Mouse (Mus musculus): ENCODE results near the gene Ccl5. TPM values are rescaled to one million over a fixed set of nuclear protein-coding genes. Genes with fewer than 3 reads are reported as not detected.

The Ccl5 gene
- polyA plus RNA-seq, 1 experiment: not detected

DNA sequence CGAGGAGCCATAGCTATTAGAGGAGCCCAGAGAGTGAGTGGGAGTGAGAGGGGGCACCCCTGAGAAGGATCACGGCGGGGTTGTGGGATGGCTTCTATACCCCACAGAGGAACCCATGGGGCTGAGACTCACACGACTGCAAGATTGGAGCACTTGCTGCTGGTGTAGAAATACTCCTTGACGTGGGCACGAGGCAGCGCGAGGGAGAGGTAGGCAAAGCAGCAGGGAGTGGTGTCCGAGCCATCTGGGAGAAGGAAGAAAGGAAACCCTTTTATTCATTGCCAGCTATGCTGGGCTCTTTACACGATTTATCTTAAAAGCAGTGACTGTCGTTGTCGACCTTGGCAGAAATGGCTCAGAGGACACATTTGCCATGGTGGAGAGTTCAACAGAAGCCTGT, 1.3 kb downstream of the Ccl5 start:
- no peak overlapping the region for H3K4me3 ChIP-seq (ENCODE audit: insufficient read depth, low read depth, low read length)
- H3K4me1 ChIP-seq (ENCODE audit: control insufficient read depth, insufficient read depth, low read length): peaks cover 3% of the 10 kb centered on the region; the same call in 1 of the 2 replicates
- H3K27ac ChIP-seq (ENCODE audit: insufficient read depth, low read depth, low read length): no peak overlapping the region
- TF ChIP-seq POLR2A (IDR thresholded peaks at IDR 0.05; ENCODE audit: insufficient read depth, low read depth, low read length) (no peak), CTCF (IDR thresholded peaks at IDR 0.05; ENCODE audit: insufficient read depth, low read depth, low read length) (no peak)
- 68% methylated on average over 12 of the region's 12 CpGs for WGBS

DNA sequence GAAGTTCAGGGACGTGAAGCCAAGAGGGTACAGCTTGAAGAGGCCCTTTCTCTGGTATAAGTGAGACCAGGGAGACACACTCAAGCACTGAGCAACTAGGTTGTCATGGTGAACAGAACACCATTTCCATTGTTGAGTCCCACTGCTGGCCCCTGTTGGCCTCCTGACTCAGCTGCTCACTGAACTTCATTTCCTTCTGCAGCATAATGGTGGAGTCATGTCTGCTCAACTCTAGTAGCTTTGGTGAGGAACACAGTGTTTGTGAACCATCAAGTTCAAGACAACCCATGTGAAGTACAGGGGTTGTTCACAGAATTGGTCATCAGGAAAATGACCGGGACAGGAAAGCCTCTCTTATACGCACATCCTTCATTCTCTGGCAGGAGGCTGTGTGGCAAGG, 8.2 kb downstream of the Ccl5 start, which contains the start of gene Heatr9:
Gene Heatr9, minus strand, starts transcription at position 101 of the 400 bp plus-strand sequence.
- TF ChIP-seq CTCF (IDR thresholded peaks at IDR 0.05; ENCODE audit: insufficient read depth, low read depth, low read length) (no peak), POLR2A (IDR thresholded peaks at IDR 0.05; ENCODE audit: insufficient read depth, low read depth, low read length) (no peak)
- no peaks in the 10 kb centered on the region for H3K4me1 ChIP-seq (ENCODE audit: control insufficient read depth, insufficient read depth, low read length)
- no peak within 1 kb of the TSS for H3K4me3 ChIP-seq (ENCODE audit: insufficient read depth, low read depth, low read length)
- 89% methylated on average over 3 of the region's 3 CpGs for WGBS
- no peak within 1 kb of the TSS for H3K27ac ChIP-seq (ENCODE audit: insufficient read depth, low read depth, low read length)

DNA sequence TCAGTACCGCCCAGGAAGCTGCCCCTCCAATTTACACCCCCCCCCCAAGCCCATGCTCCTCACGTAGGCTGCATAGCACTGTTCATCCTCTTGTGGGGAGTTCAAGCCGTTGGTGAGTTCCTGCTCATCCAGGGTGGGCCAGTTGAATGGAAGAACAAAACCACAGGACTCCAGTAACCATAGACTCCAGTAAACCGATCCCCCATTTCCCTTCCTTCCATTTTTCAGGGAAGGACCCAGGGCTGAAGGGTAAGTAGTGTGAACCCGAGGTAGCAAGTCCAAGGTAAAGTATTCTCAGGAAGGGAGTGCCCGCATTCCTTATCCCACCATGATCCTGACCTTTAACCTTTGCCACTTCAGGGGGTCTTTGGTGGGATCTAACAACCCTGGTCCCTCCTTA, 11.9 kb downstream of the Ccl5 start:
- no peak for TF ChIP-seq POLR2A (IDR thresholded peaks at IDR 0.05; ENCODE audit: insufficient read depth, low read depth, low read length)
- TF ChIP-seq CTCF (IDR thresholded peaks at IDR 0.05; ENCODE audit: insufficient read depth, low read depth, low read length): no peak
- 77% methylated on average over 6 of the region's 6 CpGs for WGBS

DNA sequence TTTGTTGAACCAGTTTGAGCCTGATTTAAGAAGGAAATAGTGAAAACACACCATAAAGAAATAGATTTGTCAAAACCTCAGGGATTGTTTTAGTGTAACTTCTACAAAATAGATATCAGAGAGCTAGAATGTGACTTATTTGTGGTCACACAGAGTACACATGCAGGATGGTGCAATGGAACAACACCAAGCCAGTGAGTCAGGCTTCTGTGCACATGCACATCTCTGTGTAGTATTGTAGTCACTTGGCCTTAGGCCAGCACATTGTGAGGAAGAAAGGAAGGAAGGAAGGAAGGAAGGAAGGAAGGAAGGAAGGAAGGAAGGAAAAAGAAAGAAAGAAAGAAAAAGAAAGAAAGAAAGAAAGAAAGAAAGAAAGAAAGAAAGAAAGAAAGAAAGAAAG, 13.2 kb downstream of the Ccl5 start:
- Histone ChIP-seq H3K4me3 (ENCODE audit: insufficient read depth, low read depth, low read length) (no peak overlapping the region), H3K4me1 (ENCODE audit: control insufficient read depth, insufficient read depth, low read length) (no peaks in the 10 kb centered on the region), H3K27ac (ENCODE audit: insufficient read depth, low read depth, low read length) (no peak overlapping the region)
- TF ChIP-seq POLR2A (IDR thresholded peaks at IDR 0.05; ENCODE audit: insufficient read depth, low read depth, low read length): no peak
- no peak for TF ChIP-seq CTCF (IDR thresholded peaks at IDR 0.05; ENCODE audit: insufficient read depth, low read depth, low read length)

More for the DNA sequence above, 11.9 kb downstream of the Ccl5 start:
- no peak overlapping the region for H3K4me3 ChIP-seq (ENCODE audit: insufficient read depth, low read depth, low read length)
- no peak overlapping the region for H3K27ac ChIP-seq (ENCODE audit: insufficient read depth, low read depth, low read length)
- no peaks in the 10 kb centered on the region for H3K4me1 ChIP-seq (ENCODE audit: control insufficient read depth, insufficient read depth, low read length)

DNA sequence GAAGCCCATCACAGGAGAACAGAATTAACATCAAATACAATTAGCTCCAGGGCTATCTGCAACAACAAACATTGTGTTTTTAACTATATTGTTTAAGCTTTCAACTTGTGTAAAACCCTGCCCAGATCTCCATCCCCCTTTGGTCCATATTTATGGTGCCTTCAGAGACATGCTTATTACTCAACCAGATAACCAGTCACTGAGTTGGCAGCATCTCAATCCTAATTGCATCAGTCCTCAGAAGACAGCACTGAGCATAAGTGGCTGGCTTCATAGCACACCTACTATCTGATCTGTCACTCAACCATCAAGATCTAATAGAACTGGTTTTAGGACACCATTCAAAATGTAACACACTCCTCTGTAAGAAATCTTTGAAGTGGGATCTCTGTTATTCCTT, 20.8 kb downstream of the Ccl5 start:
- Histone ChIP-seq H3K4me1 (ENCODE audit: control insufficient read depth, insufficient read depth, low read length) (no peaks in the 10 kb centered on the region), H3K4me3 (ENCODE audit: insufficient read depth, low read depth, low read length) (no peak overlapping the region), H3K27ac (ENCODE audit: insufficient read depth, low read depth, low read length) (no peak overlapping the region)
- TF ChIP-seq CTCF (IDR thresholded peaks at IDR 0.05; ENCODE audit: insufficient read depth, low read depth, low read length): no peak
- no peak for TF ChIP-seq POLR2A (IDR thresholded peaks at IDR 0.05; ENCODE audit: insufficient read depth, low read depth, low read length)

DNA sequence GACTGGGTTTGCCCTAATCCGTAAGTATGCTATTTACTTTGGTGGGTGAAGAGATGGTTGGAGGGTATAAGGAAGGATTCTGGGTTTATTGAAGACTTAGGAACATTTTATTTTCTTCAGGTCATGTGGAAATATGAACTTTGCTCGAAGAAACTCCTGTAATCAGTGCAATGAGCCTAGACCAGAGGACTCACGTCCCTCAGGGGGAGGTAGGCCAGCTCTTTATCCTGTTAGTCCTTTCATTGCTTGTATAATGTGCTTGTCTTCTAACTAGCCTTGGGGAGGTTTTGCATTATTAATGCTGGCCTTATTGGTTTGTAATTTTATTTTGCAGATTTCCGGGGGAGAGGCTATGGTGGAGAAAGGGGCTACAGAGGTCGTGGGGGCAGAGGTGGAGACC, 26.0 kb downstream of the Ccl5 start:
- no peak for TF ChIP-seq CTCF (IDR thresholded peaks at IDR 0.05; ENCODE audit: insufficient read depth, low read depth, low read length)
- no peak for TF ChIP-seq POLR2A (IDR thresholded peaks at IDR 0.05; ENCODE audit: insufficient read depth, low read depth, low read length)
- H3K27ac ChIP-seq (ENCODE audit: insufficient read depth, low read depth, low read length): no peak overlapping the region
- H3K4me1 ChIP-seq (ENCODE audit: control insufficient read depth, insufficient read depth, low read length): no peaks in the 10 kb centered on the region
- WGBS: 90% methylated on average over 5 of the region's 5 CpGs
- H3K4me3 ChIP-seq (ENCODE audit: insufficient read depth, low read depth, low read length): no peak overlapping the region

DNA sequence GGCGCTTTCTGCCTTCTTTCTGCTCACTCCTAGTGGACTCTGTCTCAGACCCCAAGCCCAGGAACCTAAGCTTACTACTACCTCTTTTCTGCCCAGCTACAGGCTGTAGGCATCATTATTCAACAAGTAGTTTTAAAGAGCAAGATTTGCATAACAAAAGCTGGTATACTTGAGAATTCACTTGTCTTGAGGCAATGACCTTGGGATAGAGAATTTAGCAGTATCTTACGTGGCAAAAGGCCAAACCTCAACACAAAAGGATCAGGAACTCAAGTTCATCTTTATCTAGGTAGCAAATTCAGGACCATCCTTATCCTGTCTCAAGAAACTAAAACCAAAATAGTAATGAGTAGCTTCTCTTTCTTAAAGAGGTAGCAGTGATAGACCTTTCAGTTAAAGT, 34.7 kb downstream of the Ccl5 start:
- Histone ChIP-seq H3K4me3 (ENCODE audit: insufficient read depth, low read depth, low read length) (no peak overlapping the region), H3K27ac (ENCODE audit: insufficient read depth, low read depth, low read length) (no peak overlapping the region), H3K4me1 (ENCODE audit: control insufficient read depth, insufficient read depth, low read length) (no peaks in the 10 kb centered on the region)
- no peak for TF ChIP-seq POLR2A (IDR thresholded peaks at IDR 0.05; ENCODE audit: insufficient read depth, low read depth, low read length)
- TF ChIP-seq CTCF (IDR thresholded peaks at IDR 0.05; ENCODE audit: insufficient read depth, low read depth, low read length): no peak
- WGBS: 67% methylated on average over 2 of the region's 2 CpGs

DNA sequence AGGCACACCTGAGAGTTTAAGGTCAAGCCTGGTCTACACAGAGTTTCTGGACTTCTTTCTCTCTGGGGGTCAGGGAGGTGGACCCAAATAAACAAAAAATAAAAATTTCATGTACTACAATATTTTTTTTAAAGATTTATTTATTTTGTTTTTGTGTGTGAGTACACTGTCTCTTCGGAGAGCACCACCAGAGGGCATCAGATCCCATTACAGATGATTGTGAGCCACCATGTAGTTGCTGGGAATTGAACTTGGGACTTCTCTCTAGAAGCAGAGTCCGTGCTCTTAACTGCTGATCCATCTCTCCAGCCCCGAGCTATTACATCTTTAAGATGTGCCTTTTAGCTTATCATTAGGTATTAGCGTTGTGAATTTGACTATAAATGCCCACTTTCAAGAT, 38.8 kb downstream of the Ccl5 start:
- no peak overlapping the region for H3K27ac ChIP-seq (ENCODE audit: insufficient read depth, low read depth, low read length)
- TF ChIP-seq POLR2A (IDR thresholded peaks at IDR 0.05; ENCODE audit: insufficient read depth, low read depth, low read length): no peak
- no peak for TF ChIP-seq CTCF (IDR thresholded peaks at IDR 0.05; ENCODE audit: insufficient read depth, low read depth, low read length)
- H3K4me1 ChIP-seq (ENCODE audit: control insufficient read depth, insufficient read depth, low read length): no peaks in the 10 kb centered on the region
- 90% methylated on average over 4 of the region's 4 CpGs for WGBS
- no peak overlapping the region for H3K4me3 ChIP-seq (ENCODE audit: insufficient read depth, low read depth, low read length)

Other genes with a start within 250 kb of the Ccl5 start
- not detected in 2 replicates for gene Slfn14, start 243.8 kb downstream of the Ccl5 start, polyA plus RNA-seq (2012; ENCODE audit: insufficient read depth, insufficient read length, low replicate concordance, missing spikeins)
- 546 TPM in 1 of 2 replicates, not detected in the other for gene Ap2b1, start 231.5 kb downstream of the Ccl5 start, polyA plus RNA-seq (2012; ENCODE audit: insufficient read depth, insufficient read length, low replicate concordance, missing spikeins)
- gene Pex12, start 227.9 kb downstream of the Ccl5 start, polyA plus RNA-seq (2012; ENCODE audit: insufficient read depth, insufficient read length, low replicate concordance, missing spikeins): not detected in 2 replicates
- 96.6 TPM in 1 of 2 replicates, not detected in the other for gene Rasl10b, start 121.4 kb downstream of the Ccl5 start, polyA plus RNA-seq (2012; ENCODE audit: insufficient read depth, insufficient read length, low replicate concordance, missing spikeins)
- not detected in 2 replicates for gene Gas2l2, start 101.1 kb downstream of the Ccl5 start, polyA plus RNA-seq (2012; ENCODE audit: insufficient read depth, insufficient read length, low replicate concordance, missing spikeins)
- not detected in 2 replicates for gene 1700020L24Rik, start 92.8 kb downstream of the Ccl5 start, polyA plus RNA-seq (2012; ENCODE audit: insufficient read depth, insufficient read length, low replicate concordance, missing spikeins)
- gene Mmp28, start 67.4 kb downstream of the Ccl5 start, polyA plus RNA-seq (2012; ENCODE audit: insufficient read depth, insufficient read length, low replicate concordance, missing spikeins): not detected in 2 replicates
- not detected in 2 replicates for gene Taf15, start 57.4 kb downstream of the Ccl5 start, polyA plus RNA-seq (2012; ENCODE audit: insufficient read depth, insufficient read length, low replicate concordance, missing spikeins)
- gene Heatr9, start 8.3 kb downstream of the Ccl5 start, polyA plus RNA-seq (2012; ENCODE audit: insufficient read depth, insufficient read length, low replicate concordance, missing spikeins): not detected in 2 replicates
- gene Ccl9, start 48.1 kb upstream of the Ccl5 start, polyA plus RNA-seq (2012; ENCODE audit: insufficient read depth, insufficient read length, low replicate concordance, missing spikeins): not detected in 2 replicates
- not detected in 2 replicates for gene Ccl6, start 62.6 kb upstream of the Ccl5 start, polyA plus RNA-seq (2012; ENCODE audit: insufficient read depth, insufficient read length, low replicate concordance, missing spikeins)
- gene Rpl9-ps1, start 115.1 kb upstream of the Ccl5 start, polyA plus RNA-seq (2012; ENCODE audit: insufficient read depth, insufficient read length, low replicate concordance, missing spikeins): not detected in 2 replicates
- not detected in 2 replicates for gene Ccl3, start 118.8 kb upstream of the Ccl5 start, polyA plus RNA-seq (2012; ENCODE audit: insufficient read depth, insufficient read length, low replicate concordance, missing spikeins)
- not detected in 2 replicates for gene Ccl4, start 132.1 kb upstream of the Ccl5 start, polyA plus RNA-seq (2012; ENCODE audit: insufficient read depth, insufficient read length, low replicate concordance, missing spikeins)
- not detected in 2 replicates for gene Wfdc17, start 173.5 kb upstream of the Ccl5 start, polyA plus RNA-seq (2012; ENCODE audit: insufficient read depth, insufficient read length, low replicate concordance, missing spikeins)
- not detected in 2 replicates for gene Wfdc18, start 178.5 kb upstream of the Ccl5 start, polyA plus RNA-seq (2012; ENCODE audit: insufficient read depth, insufficient read length, low replicate concordance, missing spikeins)
- gene Wfdc21, start 216.4 kb upstream of the Ccl5 start, polyA plus RNA-seq (2012; ENCODE audit: insufficient read depth, insufficient read length, low replicate concordance, missing spikeins): not detected in 2 replicates
- gene Heatr6, start 223.2 kb upstream of the Ccl5 start, polyA plus RNA-seq (2012; ENCODE audit: insufficient read depth, insufficient read length, low replicate concordance, missing spikeins): not detected in 2 replicates